Mouse (Mus musculus) hindbrain, embryonic 11.5 days (tissue): ENCODE data around the gene Mecr. TPM values are rescaled to one million over a fixed set of nuclear protein-coding genes. Genes with fewer than 3 reads are reported as not detected.

Experiments used
- ATAC-seq: fragments of 200-750 bp; cut with Nextera tagmentation; 2 replicates; pipeline ENCODE4 v1.8.0; 2017; ENCODE audit warnings: mild to moderate bottlenecking, moderate TSS enrichment, moderate library complexity; ENCODE audit not compliant: low FRiP score
- DNase-seq: peaks from one replicate; pipeline ENCODE4 v3.0.0-alpha.2; 2015; ENCODE audit warnings: low spot score
- H3K27ac ChIP-seq: fragments of 300-500 bp; sonication (generic); 2 replicates; pipeline ENCODE4 v1.5.1; 2014; ENCODE audit warnings: mild to moderate bottlenecking, low read depth, low read length
- H3K27me3 ChIP-seq: fragments of 300-500 bp; sonication (generic); 2 replicates; pipeline ENCODE4 v1.6.1; 2014; ENCODE audit warnings: mild to moderate bottlenecking, low read length, moderate library complexity, mixed read lengths; ENCODE audit not compliant: control insufficient read depth, insufficient read depth
- H3K36me3 ChIP-seq: fragments of 300-500 bp; sonication (generic); 2 replicates; pipeline ENCODE4 v1.6.1; 2014; ENCODE audit warnings: mild to moderate bottlenecking, low read length, moderate library complexity, mixed read lengths; ENCODE audit not compliant: control insufficient read depth, insufficient read depth
- H3K4me1 ChIP-seq: fragments of 300-500 bp; sonication (generic); replicated peaks from 2 replicates; pipeline ENCODE4 v1.6.1; 2014; ENCODE audit warnings: low read length, mixed read lengths; ENCODE audit not compliant: control insufficient read depth, insufficient read depth
- H3K4me2 ChIP-seq: fragments of 300-500 bp; sonication (generic); replicated peaks from 2 replicates; pipeline ENCODE4 v1.6.1; 2014; ENCODE audit warnings: mild to moderate bottlenecking, low read depth, low read length
- H3K4me3 ChIP-seq: fragments of 300-500 bp; sonication (generic); 2 replicates; pipeline ENCODE4 v1.5.1; 2014; ENCODE audit warnings: low read depth, low read length
- H3K9ac ChIP-seq: fragments of 300-500 bp; sonication (generic); 2 replicates; pipeline ENCODE4 v1.6.1; 2014; ENCODE audit warnings: low read depth, low read length
- H3K9me3 ChIP-seq: fragments of 300-500 bp; sonication (generic); 2 replicates; pipeline ENCODE4 v1.6.1; 2016; ENCODE audit warnings: low read length; ENCODE audit not compliant: control insufficient read depth
- WGBS: fragments of 180-500 bp; shearing (Covaris S2); extraction: QIAGEN DNeasy Blood & Tissue Kit; methylation state at CpG from one replicate; pipeline ENCODE4 v1.1.7; 2014; 5-methylcytosine and 5-hydroxymethylcytosine counted together
- polyA plus RNA-seq: library from polyadenylated mRNA; unstranded; fragments of >200 nt; fragmentation: Nextera tagmentation; extraction: Ambion mirVana; gene quantifications from 2 replicates; pipeline ENCODE4 v1.2.1, GENCODE M21; 2014

Mecr gene
- polyA plus RNA-seq, 1 experiment from 2014 or later = 45.6 TPM

- WGBS = 5% methylated on average over 11 of the region's 11 CpGs
- Histone ChIP-seq H3K4me2 (peak overlapping the region; percentile 88), H3K36me3 (no peaks in the 10 kb centered on the region), H3K27ac (peak overlapping the region; percentile 100; the same call in 1 of the 2 replicates), H3K4me1 (peaks cover 4% of the 10 kb centered on the region; the same call in 1 of the 2 replicates), H3K4me3 (peak overlapping the region; percentile 99), H3K27me3 (no peaks in the 10 kb centered on the region), H3K9ac (peak overlapping the region; percentile 100), H3K9me3 (no peaks in the 10 kb centered on the region)
- no peak for ATAC-seq
- DNase-seq = no peak
Observed at GRCm38 (mm10) chr4:131874567-131874966, 31.3 kb downstream of the Mecr start.

GRCm38 (mm10) chr4:131875242-131875641 lies 32.0 kb downstream of the Mecr start:
- Histone ChIP-seq H3K9ac (peak overlapping the region; percentile 15; the same call in 1 of the 2 replicates), H3K4me2 (peak overlapping the region; percentile 88), H3K9me3 (no peaks in the 10 kb centered on the region), H3K27ac (no peak overlapping the region), H3K36me3 (no peaks in the 10 kb centered on the region), H3K4me3 (peak overlapping the region; percentile 99), H3K4me1 (peaks cover 4% of the 10 kb centered on the region; the same call in 1 of the 2 replicates), H3K27me3 (no peaks in the 10 kb centered on the region)
- DNase-seq (no peak), ATAC-seq (no peak)
- WGBS = 51% methylated on average over 3 of the region's 3 CpGs

DNA sequence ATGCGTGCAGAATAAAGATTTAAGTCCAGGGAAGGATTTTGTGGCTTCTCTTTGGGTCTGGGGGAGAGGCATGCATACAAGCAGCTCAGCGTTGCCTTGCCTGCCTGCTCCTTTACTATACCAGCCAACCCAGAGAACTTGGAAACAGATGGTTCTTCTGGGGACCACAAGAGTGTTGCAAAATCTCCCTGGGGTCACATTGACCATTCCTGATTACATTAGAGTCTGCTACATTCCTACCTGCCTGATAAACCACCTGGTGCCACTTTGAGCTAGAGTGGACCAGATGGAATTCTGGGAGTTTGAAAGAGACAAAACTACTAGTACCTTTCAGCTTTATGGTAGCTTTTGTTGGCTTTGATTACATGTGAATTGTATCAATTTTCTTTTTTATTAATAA lies 33.6 kb downstream of the Mecr start:
- 83% methylated on average over 2 of the region's 2 CpGs for WGBS
- DNase-seq (no peak), ATAC-seq (no peak)
- Histone ChIP-seq H3K4me1 (peaks cover 4% of the 10 kb centered on the region; the same call in 1 of the 2 replicates), H3K27me3 (no peaks in the 10 kb centered on the region), H3K4me3 (no peak overlapping the region), H3K9me3 (no peaks in the 10 kb centered on the region), H3K4me2 (no peak overlapping the region), H3K27ac (no peak overlapping the region), H3K36me3 (no peaks in the 10 kb centered on the region), H3K9ac (0 out of 2 replicates have a peak overlapping the region, but pooled peaks have one; percentile 23)

GRCm38 (mm10) chr4:131879692-131880091 lies 36.4 kb downstream of the Mecr start:
- no peak overlapping the region for H3K9ac ChIP-seq
- H3K4me3 ChIP-seq = no peak overlapping the region
- H3K27me3 ChIP-seq = no peaks in the 10 kb centered on the region
- H3K4me2 ChIP-seq = no peak overlapping the region
- DNase-seq (no peak), ATAC-seq (no peak)
- H3K9me3 ChIP-seq = no peaks in the 10 kb centered on the region
- 87% methylated on average over 1 of the region's 1 CpGs for WGBS
- no peaks in the 10 kb centered on the region for H3K36me3 ChIP-seq
- no peak overlapping the region for H3K27ac ChIP-seq
- H3K4me1 ChIP-seq = peaks cover 4% of the 10 kb centered on the region; the same call in 1 of the 2 replicates

DNA sequence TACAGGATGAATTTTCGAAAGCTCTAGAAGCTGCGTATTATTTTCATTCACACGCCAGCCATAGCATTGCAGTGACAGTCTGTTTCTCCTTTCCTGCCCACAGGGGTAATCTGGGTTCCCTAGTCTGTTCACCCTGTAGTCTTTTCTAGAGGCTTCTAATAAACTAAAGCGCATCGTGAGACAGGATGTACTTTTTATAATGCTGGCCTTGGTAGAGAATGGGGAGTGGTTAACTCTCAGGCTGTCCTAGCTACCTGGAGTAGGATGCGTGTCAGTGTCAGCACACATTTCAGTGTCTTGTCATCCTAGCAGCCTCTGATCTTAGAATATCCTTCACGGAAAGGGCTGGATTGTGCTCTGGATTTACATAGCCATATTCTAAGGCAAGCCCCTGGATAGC lies 38.0 kb downstream of the Mecr start:
- H3K9me3 ChIP-seq = no peaks in the 10 kb centered on the region
- WGBS = 95% methylated on average over 7 of the region's 7 CpGs
- H3K4me1 ChIP-seq = peaks cover 4% of the 10 kb centered on the region; the same call in 1 of the 2 replicates
- H3K27me3 ChIP-seq = no peaks in the 10 kb centered on the region
- no peaks in the 10 kb centered on the region for H3K36me3 ChIP-seq
- H3K9ac ChIP-seq = no peak overlapping the region
- no peak for DNase-seq
- no peak overlapping the region for H3K4me3 ChIP-seq
- no peak overlapping the region for H3K27ac ChIP-seq
- ATAC-seq = no peak
- no peak overlapping the region for H3K4me2 ChIP-seq

- Histone ChIP-seq H3K36me3 (no peaks in the 10 kb centered on the region), H3K4me2 (no peak overlapping the region), H3K27ac (no peak overlapping the region), H3K9me3 (no peaks in the 10 kb centered on the region), H3K9ac (no peak overlapping the region), H3K4me1 (0 out of 2 replicates have a peak, but pooled peaks cover 4% of the 10 kb centered on the region), H3K27me3 (no peaks in the 10 kb centered on the region), H3K4me3 (no peak overlapping the region)
- ATAC-seq (no peak), DNase-seq (no peak)
- WGBS = 82% methylated on average over 6 of the region's 6 CpGs
Observed at GRCm38 (mm10) chr4:131883571-131883970, 40.3 kb downstream of the Mecr start.

DNA sequence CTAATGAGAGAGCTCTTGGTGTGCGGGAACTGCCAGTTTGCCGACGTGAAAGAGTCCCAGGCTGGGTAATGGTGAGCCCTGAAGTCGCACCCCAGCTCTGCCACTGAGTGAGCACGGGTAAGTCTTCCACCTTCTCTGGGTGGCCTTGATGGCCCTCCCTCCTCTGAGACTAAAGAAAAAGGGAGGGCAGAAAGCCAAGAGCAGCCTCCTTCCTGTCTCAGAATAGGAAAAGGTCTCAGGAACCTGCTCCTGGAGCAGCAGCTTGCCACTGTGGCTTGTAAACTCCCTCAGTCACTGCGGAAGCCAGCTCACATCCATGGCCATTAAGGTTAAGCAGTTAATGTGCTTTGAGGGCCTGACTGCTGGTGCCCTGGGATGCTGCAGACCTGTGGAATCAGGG lies 42.1 kb downstream of the Mecr start:
- H3K4me1 ChIP-seq = no peaks in the 10 kb centered on the region
- H3K4me3 ChIP-seq = no peak overlapping the region
- no peaks in the 10 kb centered on the region for H3K9me3 ChIP-seq
- no peak for DNase-seq
- no peak overlapping the region for H3K4me2 ChIP-seq
- 86% methylated on average over 6 of the region's 6 CpGs for WGBS
- H3K36me3 ChIP-seq = no peaks in the 10 kb centered on the region
- H3K27ac ChIP-seq = no peak overlapping the region
- ATAC-seq = no peak
- H3K9ac ChIP-seq = no peak overlapping the region
- no peaks in the 10 kb centered on the region for H3K27me3 ChIP-seq

DNA sequence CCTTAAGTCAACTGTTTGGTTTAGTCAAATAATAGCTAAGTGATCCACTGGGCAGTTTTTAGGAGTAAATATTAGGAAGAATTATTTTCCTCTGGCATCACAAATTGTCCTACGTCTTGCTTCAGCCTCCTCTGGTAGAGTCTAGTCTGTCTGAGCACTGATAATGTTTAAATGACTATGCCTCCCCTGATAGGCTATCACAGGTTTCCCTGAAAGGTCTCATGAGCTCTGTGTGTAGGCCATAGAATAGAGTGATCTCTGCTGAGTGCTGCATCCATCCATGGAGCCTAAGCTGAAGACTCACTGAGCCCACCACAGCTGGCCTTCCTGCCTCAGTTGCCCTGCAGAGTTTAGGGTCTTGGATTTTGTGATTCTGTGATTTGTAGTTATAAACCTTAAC lies 45.3 kb downstream of the Mecr start:
- H3K4me1 ChIP-seq = no peaks in the 10 kb centered on the region
- no peak overlapping the region for H3K9ac ChIP-seq
- H3K4me3 ChIP-seq = no peak overlapping the region
- WGBS = 82% methylated on average over 1 of the region's 1 CpGs
- DNase-seq (no peak), ATAC-seq (no peak)
- no peaks in the 10 kb centered on the region for H3K9me3 ChIP-seq
- 0 out of 2 replicates have a peak, but pooled peaks cover 3% of the 10 kb centered on the region for H3K36me3 ChIP-seq
- no peak overlapping the region for H3K4me2 ChIP-seq
- no peaks in the 10 kb centered on the region for H3K27me3 ChIP-seq
- H3K27ac ChIP-seq = no peak overlapping the region

DNA sequence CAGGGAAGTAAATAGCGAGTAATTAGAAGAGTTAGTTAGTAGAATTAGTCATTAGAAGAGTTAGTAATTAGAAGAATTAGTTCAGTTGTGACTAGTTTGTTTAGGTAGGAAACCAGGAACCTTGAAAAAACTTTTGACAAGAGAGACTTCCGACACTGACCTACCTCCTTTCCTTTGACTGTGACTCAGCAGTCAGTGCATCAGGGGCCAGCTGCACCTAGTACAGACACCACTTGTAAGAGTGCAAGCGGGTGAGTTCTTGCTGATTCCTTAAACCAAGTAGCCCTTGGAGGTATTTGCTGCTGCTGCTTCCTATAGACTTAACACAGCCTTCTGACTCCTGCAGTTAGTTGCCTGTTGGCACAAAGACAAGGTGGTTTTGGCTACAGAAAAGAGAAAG lies 47.4 kb downstream of the Mecr start:
- no peak for ATAC-seq
- WGBS = 82% methylated on average over 3 of the region's 3 CpGs
- H3K36me3 ChIP-seq = peaks cover 7% of the 10 kb centered on the region; the same call in 1 of the 2 replicates

More for the DNA sequence above, 47.4 kb downstream of the Mecr start:
- Histone ChIP-seq H3K9ac (no peak overlapping the region), H3K27me3 (no peaks in the 10 kb centered on the region), H3K4me1 (no peaks in the 10 kb centered on the region), H3K9me3 (no peaks in the 10 kb centered on the region), H3K4me2 (no peak overlapping the region), H3K27ac (no peak overlapping the region), H3K4me3 (no peak overlapping the region)
- no peak for DNase-seq
